Mouse (Mus musculus) thymus, postnatal 0 days (tissue): ENCODE results near the gene Vps13c. TPM values are rescaled to one million over a fixed set of nuclear protein-coding genes. Genes with fewer than 3 reads are reported as not detected.

ENCODE experiments used
- DNase-seq: peaks from one replicate; pipeline ENCODE4 v3.0.0-alpha.2; 2015; ENCODE audit warnings: low spot score
- polyA plus RNA-seq: library from polyadenylated mRNA; unstranded; fragments of >200 nt; fragmentation: Nextera tagmentation; extraction: Ambion mirVana; gene quantifications from 2 replicates; pipeline ENCODE4 v1.2.1, GENCODE M21; 2015

The Vps13c gene
- polyA plus RNA-seq, result 8.0 and 9.9 TPM in 2 replicates

GRCm38 (mm10) chr9:67839981-67840859 lies at the start of gene Vps13c:
Vps13c (plus strand) TSS chr9:67840396.
- DNase-seq, result peak; percentile 86

- DNase-seq, result no peak
These were observed 47.8 kb upstream of the Vps13c start for GRCm38 (mm10) chr9:67792405-67792804.

- DNase-seq, result no peak
These were observed 46.7 kb upstream of the Vps13c start for GRCm38 (mm10) chr9:67793501-67793900.

- no peak for DNase-seq
These were observed 46.0 kb upstream of the Vps13c start for GRCm38 (mm10) chr9:67794216-67794615.

GRCm38 (mm10) chr9:67794668-67795067 lies 45.5 kb upstream of the Vps13c start:
- no peak for DNase-seq

GRCm38 (mm10) chr9:67795205-67795675 lies 45.0 kb upstream of the Vps13c start:
- DNase-seq, result no peak

- DNase-seq, result peak; percentile 43
These were observed 40.9 kb upstream of the Vps13c start for GRCm38 (mm10) chr9:67799078-67799819.

GRCm38 (mm10) chr9:67802241-67802640 lies 38.0 kb upstream of the Vps13c start:
- DNase-seq, result peak; percentile 58

GRCm38 (mm10) chr9:67807000-67807399 lies 33.2 kb upstream of the Vps13c start:
- no peak for DNase-seq

- DNase-seq, result no peak
These were observed 29.7 kb upstream of the Vps13c start for GRCm38 (mm10) chr9:67810527-67810926.

GRCm38 (mm10) chr9:67811116-67811515 lies 29.1 kb upstream of the Vps13c start:
- no peak for DNase-seq

- DNase-seq, result no peak
These were observed 27.0 kb upstream of the Vps13c start for GRCm38 (mm10) chr9:67813171-67813570.

GRCm38 (mm10) chr9:67813665-67814337 lies 26.4 kb upstream of the Vps13c start:
- no peak for DNase-seq

GRCm38 (mm10) chr9:67816172-67816928 lies 23.8 kb upstream of the Vps13c start:
- no peak for DNase-seq

GRCm38 (mm10) chr9:67817898-67818667 lies 22.1 kb upstream of the Vps13c start:
- no peak for DNase-seq

GRCm38 (mm10) chr9:67818668-67818950 lies 21.6 kb upstream of the Vps13c start:
- no peak for DNase-seq

- no peak for DNase-seq
These were observed 17.1 kb upstream of the Vps13c start for GRCm38 (mm10) chr9:67823131-67823530.

GRCm38 (mm10) chr9:67825527-67825926 lies 14.7 kb upstream of the Vps13c start:
- no peak for DNase-seq

- peak; percentile 67 for DNase-seq
These were observed 12.0 kb upstream of the Vps13c start for GRCm38 (mm10) chr9:67828182-67828581.
